Mouse (Mus musculus) adrenal gland (tissue): ENCODE measurements at regions not wholly inside any gene's neighbourhood (a gene's known extent, or its start where the extent isn't known, plus 50 kb on each side); places are given as distances from the start of the nearest gene placed in this dataset.

Source experiments
- intact Hi-C: fragments of 180-260 bp; cut with DNase I; formaldehyde crosslinking; loops from one replicate; pipeline ENCODE4 v1.15.1; 2025

- intact Hi-C loops: no loop called here
Measured at GRCm38 (mm10) chr14:24939476-24940200, 452.7 kb downstream of the Rps24 start.

- intact Hi-C loops: no loop called here
Measured at GRCm38 (mm10) chr14:24945716-24946115, 458.8 kb downstream of the Rps24 start.

- intact Hi-C loops: no loop called here
Measured at GRCm38 (mm10) chr14:24947084-24947483, 460.2 kb downstream of the Rps24 start.

GRCm38 (mm10) chr14:24955891-24956410 is 469.0 kb downstream of the Rps24 start:
- intact Hi-C loops: no loop called here

- intact Hi-C loops: no loop called here
Measured at GRCm38 (mm10) chr14:24956528-24957210, 469.7 kb downstream of the Rps24 start.

GRCm38 (mm10) chr14:24957392-24957791 is 470.5 kb downstream of the Rps24 start:
- intact Hi-C loops: no loop called here

GRCm38 (mm10) chr14:24958821-24959220 is 471.9 kb downstream of the Rps24 start:
- intact Hi-C loops: no loop called here

- intact Hi-C loops: no loop called here
Measured at GRCm38 (mm10) chr14:24959401-24959800, 472.5 kb downstream of the Rps24 start.

- intact Hi-C loops: no loop called here
Measured at GRCm38 (mm10) chr14:24960082-24960482, 473.2 kb downstream of the Rps24 start.

GRCm38 (mm10) chr14:24960875-24961274 is 473.9 kb downstream of the Rps24 start:
- intact Hi-C loops: no loop called here

- intact Hi-C loops: no loop called here
Measured at GRCm38 (mm10) chr14:24961721-24962120, 474.8 kb downstream of the Rps24 start.

- intact Hi-C loops: no loop called here
Measured at GRCm38 (mm10) chr14:24969584-24969983, 482.7 kb downstream of the Rps24 start.

- intact Hi-C loops: no loop called here
Measured at GRCm38 (mm10) chr14:24972357-24972756, 485.4 kb downstream of the Rps24 start.

GRCm38 (mm10) chr14:24973039-24973438 is 485.9 kb upstream of the Zmiz1 start:
- intact Hi-C loops: no loop called here

- intact Hi-C loops: no loop called here
Measured at GRCm38 (mm10) chr14:24973591-24973990, 485.4 kb upstream of the Zmiz1 start.

GRCm38 (mm10) chr14:24982489-24982888 is 476.5 kb upstream of the Zmiz1 start:
- intact Hi-C loops: no loop called here

GRCm38 (mm10) chr14:24983279-24983678 is 475.7 kb upstream of the Zmiz1 start:
- intact Hi-C loops: no loop called here

- intact Hi-C loops: no loop called here
Measured at GRCm38 (mm10) chr14:24985806-24986359, 473.1 kb upstream of the Zmiz1 start.

- intact Hi-C loops: no loop called here
Measured at GRCm38 (mm10) chr14:24986404-24986803, 472.6 kb upstream of the Zmiz1 start.

GRCm38 (mm10) chr14:24993751-24994658 is 465.0 kb upstream of the Zmiz1 start:
- intact Hi-C loops: no loop called here

- intact Hi-C loops: no loop called here
Measured at GRCm38 (mm10) chr14:24995226-24995625, 463.8 kb upstream of the Zmiz1 start.
